Mouse (Mus musculus): ENCODE results near the gene Prkar2a. TPM values are rescaled to one million over a fixed set of nuclear protein-coding genes. Genes with fewer than 3 reads are reported as not detected.

Prkar2a gene
- polyA plus RNA-seq, 1 experiment: 20.8 TPM

- no peak overlapping the region for H3K4me3 ChIP-seq (ENCODE audit: insufficient read depth, low read depth, low read length)
- H3K4me1 ChIP-seq (ENCODE audit: control insufficient read depth, insufficient read depth, insufficient read length, low read length): no peaks in the 10 kb centered on the region
- H3K27ac ChIP-seq (replicated peaks; ENCODE audit: low read depth, low read length): no peak overlapping the region
These were observed 1.9 kb upstream of the Prkar2a start for GRCm38 (mm10) chr9:108687181-108687580.

GRCm38 (mm10) chr9:108687686-108688085 is 1.4 kb upstream of the Prkar2a start:
- no peak overlapping the region for H3K4me3 ChIP-seq (ENCODE audit: insufficient read depth, low read depth, low read length)
- no peak overlapping the region for H3K27ac ChIP-seq (replicated peaks; ENCODE audit: low read depth, low read length)
- H3K4me1 ChIP-seq (ENCODE audit: control insufficient read depth, insufficient read depth, insufficient read length, low read length): no peaks in the 10 kb centered on the region

GRCm38 (mm10) chr9:108688451-108688850 is 663 bp upstream of the Prkar2a start:
- Histone ChIP-seq H3K27ac (replicated peaks; ENCODE audit: low read depth, low read length) (no peak overlapping the region), H3K4me3 (ENCODE audit: insufficient read depth, low read depth, low read length) (no peak overlapping the region)

DNA sequence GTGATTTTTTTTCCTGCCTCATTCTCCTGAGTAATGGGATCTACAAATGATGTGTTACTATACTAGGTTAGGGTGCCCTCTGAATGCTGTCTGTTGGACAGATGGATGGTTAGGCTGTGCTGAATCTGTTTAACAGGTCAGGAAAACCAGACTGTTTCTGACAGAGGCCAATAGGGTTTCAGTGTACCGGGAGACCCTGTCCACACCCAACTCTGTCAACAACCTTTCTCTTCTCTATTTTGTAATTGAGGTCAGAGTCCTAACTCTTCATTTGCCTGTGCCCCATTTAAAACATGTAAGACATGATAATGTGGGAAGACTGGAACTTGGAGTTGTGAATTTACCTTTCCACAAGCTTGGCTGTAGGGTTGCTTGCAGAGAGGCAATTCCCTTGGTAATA is 879 bp downstream of the Prkar2a start:
- Histone ChIP-seq H3K4me1 (ENCODE audit: control insufficient read depth, insufficient read depth, insufficient read length, low read length) (no peaks in the 10 kb centered on the region), H3K27ac (replicated peaks; ENCODE audit: low read depth, low read length) (no peak overlapping the region), H3K4me3 (ENCODE audit: insufficient read depth, low read depth, low read length) (no peak overlapping the region)

More at GRCm38 (mm10) chr9:108688451-108688850, 663 bp upstream of the Prkar2a start:
- H3K4me1 ChIP-seq (ENCODE audit: control insufficient read depth, insufficient read depth, insufficient read length, low read length): no peaks in the 10 kb centered on the region

DNA sequence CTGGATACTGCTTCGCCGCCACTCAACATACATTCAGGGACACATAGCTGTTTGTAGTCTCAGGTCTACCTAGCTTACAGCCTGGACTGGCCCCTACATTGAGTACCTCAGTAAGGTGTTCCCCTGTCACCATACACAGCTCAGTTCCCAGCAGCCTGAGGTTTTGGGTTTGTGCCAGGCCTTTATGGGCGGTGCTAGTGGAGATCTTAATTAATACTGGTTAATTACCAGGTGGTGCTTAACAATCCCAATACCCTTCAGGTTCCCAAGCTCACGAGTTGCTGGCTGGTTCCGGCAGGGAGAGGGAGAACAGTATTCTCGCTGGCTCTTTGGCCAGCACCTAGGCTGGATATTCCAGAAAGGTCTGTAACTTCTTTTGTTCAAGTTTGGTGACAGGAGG is 1.8 kb downstream of the Prkar2a start:
- H3K4me1 ChIP-seq (ENCODE audit: control insufficient read depth, insufficient read depth, insufficient read length, low read length): no peaks in the 10 kb centered on the region
- H3K4me3 ChIP-seq (ENCODE audit: insufficient read depth, low read depth, low read length): no peak overlapping the region
- H3K27ac ChIP-seq (replicated peaks; ENCODE audit: low read depth, low read length): peak overlapping the region; percentile 19; the same call in 1 of the 2 replicates

DNA sequence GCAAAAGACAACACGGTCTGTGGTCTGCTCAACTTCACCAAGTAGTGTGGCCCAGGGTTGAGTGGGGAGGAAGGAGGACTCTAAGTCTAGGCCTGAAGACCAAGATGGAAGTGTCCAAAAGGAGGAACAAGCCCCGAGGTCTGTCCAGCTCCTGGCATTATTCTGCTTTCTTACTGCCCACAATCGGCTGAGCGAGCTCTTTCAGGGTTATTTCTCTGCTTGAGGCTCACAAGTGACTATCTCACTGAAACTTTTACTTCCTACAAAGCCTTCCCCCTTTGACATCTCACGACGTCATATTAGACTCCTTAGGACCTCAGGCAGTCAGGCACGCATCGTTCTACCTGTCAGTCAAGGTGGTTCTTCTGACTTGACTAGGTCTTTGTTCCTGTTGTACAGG is 2.3 kb downstream of the Prkar2a start:
- Histone ChIP-seq H3K4me3 (ENCODE audit: insufficient read depth, low read depth, low read length) (peak overlapping the region; percentile 88), H3K27ac (replicated peaks; ENCODE audit: low read depth, low read length) (peak overlapping the region; percentile 20; the same call in 1 of the 2 replicates), H3K4me1 (ENCODE audit: control insufficient read depth, insufficient read depth, insufficient read length, low read length) (no peaks in the 10 kb centered on the region)

DNA sequence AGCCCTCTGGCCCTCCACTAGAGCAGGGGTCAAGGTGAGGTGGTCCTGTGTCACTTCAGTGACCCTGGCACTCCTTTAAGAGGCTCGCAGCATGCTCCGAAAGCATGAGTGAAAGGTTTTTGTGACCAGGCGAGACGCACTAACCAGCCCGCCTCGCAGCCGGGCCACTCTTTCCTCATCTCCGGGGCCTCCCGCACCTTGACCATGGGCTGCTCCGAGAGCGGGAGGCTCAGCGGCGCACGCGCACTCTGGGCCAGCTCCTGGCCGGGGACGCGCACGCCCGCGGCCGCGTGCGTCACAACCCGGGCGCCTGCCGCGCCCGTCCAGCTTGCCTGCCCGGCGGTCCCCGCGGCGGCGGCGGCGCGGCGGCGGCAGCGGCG is 2.7 kb downstream of the Prkar2a start:
- Histone ChIP-seq H3K4me1 (ENCODE audit: control insufficient read depth, insufficient read depth, insufficient read length, low read length) (no peaks in the 10 kb centered on the region), H3K4me3 (ENCODE audit: insufficient read depth, low read depth, low read length) (peak overlapping the region; percentile 88), H3K27ac (replicated peaks; ENCODE audit: low read depth, low read length) (peak overlapping the region; percentile 37)

DNA sequence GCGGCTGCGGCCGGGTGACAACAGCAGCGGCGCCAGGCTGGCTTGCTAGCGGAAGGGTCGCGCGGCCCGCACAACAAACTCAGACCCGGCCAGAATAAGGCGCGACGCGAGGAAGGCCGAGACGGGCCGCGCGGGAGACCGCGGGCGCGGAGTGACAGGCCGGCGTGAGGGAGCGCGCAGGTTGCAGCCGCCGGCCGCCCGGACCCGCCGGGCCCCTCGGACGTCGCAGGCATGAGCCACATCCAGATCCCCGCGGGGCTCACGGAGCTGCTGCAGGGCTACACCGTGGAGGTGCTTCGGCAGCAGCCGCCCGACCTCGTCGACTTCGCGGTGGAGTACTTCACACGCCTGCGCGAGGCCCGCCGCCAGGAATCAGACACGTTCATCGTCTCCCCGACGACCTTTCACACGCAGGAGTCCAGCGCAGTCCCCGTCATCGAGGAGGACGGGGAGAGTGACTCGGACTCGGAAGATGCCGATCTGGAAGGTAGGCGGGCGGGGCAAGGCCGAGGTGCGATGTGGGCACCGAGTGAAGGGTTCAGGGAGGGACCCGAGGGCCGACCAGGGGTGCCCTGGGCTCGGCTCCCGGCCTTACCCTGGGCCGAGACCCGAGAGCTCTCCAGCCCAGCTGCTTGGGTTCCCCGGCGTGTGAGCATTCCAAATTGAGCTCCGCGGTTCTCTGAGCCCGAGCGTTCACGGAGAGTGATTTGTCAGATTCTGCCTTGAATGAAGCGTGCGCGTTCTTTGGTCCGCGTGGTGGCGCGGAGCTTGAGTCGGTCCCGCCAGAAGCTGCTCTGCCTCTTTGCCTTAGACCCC is 3.3 kb downstream of the Prkar2a start:
- H3K27ac ChIP-seq (replicated peaks; ENCODE audit: low read depth, low read length): peak overlapping the region; percentile 37; the same call in 1 of the 2 replicates
- H3K4me3 ChIP-seq (ENCODE audit: insufficient read depth, low read depth, low read length): peak overlapping the region; percentile 88
- H3K4me1 ChIP-seq (ENCODE audit: control insufficient read depth, insufficient read depth, insufficient read length, low read length): no peaks in the 10 kb centered on the region

DNA sequence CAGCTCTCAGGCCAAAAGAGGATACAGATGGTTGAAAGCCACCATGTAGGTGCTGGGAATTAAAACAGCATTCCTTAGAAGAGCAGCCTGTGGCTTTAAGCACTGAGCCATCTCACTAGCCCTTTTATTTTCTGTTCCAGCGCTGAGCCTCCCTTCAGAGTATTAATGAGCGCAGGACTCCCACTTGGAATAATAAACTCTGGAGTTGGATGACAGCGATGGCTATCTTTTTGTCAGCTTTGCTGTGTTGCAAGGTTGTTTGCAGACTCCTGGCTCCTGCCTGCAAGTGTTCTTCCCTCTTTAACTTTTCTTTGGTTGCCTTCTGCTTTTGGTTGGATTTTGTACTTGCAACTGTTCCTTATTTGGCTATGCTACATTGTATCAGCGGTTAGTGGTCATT is 4.8 kb downstream of the Prkar2a start:
- Histone ChIP-seq H3K27ac (replicated peaks; ENCODE audit: low read depth, low read length) (no peak overlapping the region), H3K4me1 (ENCODE audit: control insufficient read depth, insufficient read depth, insufficient read length, low read length) (no peaks in the 10 kb centered on the region)

DNA sequence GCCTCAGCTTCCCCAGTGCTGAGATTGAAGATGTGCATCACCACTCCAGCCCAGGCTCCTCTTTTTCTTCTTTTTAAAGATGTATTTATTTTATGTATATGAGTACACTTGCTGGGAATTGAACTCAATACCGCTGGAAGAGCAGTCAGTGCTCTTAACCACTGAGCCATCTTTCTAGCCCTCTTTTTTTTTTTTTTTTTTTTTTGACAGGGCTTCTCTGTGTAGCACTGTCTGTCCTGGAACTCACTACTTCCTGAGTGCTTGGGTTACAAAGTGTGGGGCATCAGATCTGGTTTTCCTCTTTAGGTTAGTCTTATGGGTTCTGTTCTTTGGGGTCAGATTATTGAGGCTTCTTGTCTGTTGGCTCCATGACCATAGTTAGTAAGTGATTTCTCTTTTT is 5.4 kb downstream of the Prkar2a start:
- no peaks in the 10 kb centered on the region for H3K4me1 ChIP-seq (ENCODE audit: control insufficient read depth, insufficient read depth, insufficient read length, low read length)
- H3K4me3 ChIP-seq (ENCODE audit: insufficient read depth, low read depth, low read length): no peak overlapping the region
- H3K27ac ChIP-seq (replicated peaks; ENCODE audit: low read depth, low read length): no peak overlapping the region

More for the DNA sequence above, 4.8 kb downstream of the Prkar2a start:
- H3K4me3 ChIP-seq (ENCODE audit: insufficient read depth, low read depth, low read length): no peak overlapping the region

DNA sequence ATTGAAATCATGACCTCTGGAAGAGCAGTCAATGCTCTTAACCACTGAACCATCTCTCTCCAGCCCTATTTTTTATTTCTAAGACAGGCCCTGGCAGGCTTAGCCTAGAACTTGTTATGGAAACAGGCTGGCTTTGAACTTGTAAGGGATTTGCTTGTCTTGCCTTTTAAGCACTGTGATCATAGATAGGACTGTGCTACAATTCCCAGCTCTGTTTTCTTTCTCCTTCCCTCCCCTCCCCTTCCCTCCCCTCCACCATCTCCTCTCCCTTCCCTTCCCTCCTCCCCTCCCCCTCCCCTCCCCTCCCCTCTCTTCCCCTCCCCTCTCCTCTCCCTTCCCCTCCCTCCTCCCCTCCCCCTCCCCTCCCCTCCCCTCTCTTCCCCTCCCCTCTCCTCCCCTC is 13.4 kb downstream of the Prkar2a start:
- Histone ChIP-seq H3K27ac (replicated peaks; ENCODE audit: low read depth, low read length) (no peak overlapping the region), H3K4me3 (ENCODE audit: insufficient read depth, low read depth, low read length) (no peak overlapping the region), H3K4me1 (ENCODE audit: control insufficient read depth, insufficient read depth, insufficient read length, low read length) (peaks cover 13% of the 10 kb centered on the region)

DNA sequence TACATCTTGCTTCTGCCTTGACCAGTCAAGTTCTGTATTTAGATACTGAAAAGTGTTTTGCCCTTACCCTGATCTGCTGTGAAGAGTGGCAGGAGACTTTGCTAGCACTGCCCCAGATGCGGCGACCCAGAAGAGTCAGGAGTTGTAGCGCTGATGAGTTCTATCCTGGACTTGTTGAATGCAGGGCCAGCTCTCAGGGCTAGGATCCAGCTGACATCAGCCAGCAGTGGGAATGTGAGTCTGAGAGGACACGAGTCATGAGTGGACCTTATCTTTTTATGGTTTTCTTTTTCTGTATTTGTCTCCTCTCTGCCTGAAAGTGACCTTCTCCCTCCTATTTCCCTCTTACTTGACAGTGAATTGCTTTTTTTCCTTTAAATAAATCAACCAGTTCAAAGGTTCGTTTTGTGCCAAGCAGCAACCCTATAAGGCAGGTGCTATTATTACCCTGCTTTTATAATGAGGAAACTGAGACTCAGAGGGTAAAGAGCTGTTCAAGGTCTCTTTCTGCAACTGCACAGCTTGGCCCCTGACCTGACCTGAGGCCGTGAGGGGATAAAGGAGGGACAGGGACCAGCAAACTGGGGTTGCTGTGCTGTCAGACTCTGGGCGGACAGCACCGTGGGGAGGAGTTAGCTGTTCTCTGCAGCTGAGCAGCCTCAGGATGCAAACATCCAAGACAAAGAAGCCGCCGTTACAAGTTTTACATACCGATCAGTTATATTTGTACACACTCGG is 14.4 kb downstream of the Prkar2a start:
- Histone ChIP-seq H3K4me1 (ENCODE audit: control insufficient read depth, insufficient read depth, insufficient read length, low read length) (peaks cover 13% of the 10 kb centered on the region), H3K4me3 (ENCODE audit: insufficient read depth, low read depth, low read length) (no peak overlapping the region), H3K27ac (replicated peaks; ENCODE audit: low read depth, low read length) (peak overlapping the region; percentile 21)

DNA sequence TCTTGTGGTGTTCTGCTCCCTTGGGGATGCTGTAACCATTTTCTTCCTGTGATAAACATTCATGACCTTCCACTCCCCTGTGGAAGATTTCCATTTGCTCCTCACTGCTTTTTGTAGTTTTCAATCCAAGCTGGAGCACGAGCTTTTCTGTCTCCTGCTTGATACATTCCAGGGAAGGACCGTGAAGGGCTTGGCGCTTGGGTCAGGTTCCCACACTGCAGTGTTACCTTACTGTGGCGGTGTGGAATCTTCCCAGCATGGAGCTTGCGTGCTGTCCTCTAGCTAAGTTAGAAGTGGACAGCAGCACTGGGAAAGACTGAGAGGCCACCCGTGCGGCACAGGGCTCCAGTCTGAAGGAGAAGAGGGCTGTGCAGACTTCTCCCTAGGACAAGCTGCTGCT is 15.5 kb downstream of the Prkar2a start:
- H3K4me3 ChIP-seq (ENCODE audit: insufficient read depth, low read depth, low read length): no peak overlapping the region

GRCm38 (mm10) chr9:108707212-108707611 is 18.1 kb downstream of the Prkar2a start:
- Histone ChIP-seq H3K4me1 (ENCODE audit: control insufficient read depth, insufficient read depth, insufficient read length, low read length) (peaks cover 13% of the 10 kb centered on the region), H3K27ac (replicated peaks; ENCODE audit: low read depth, low read length) (no peak overlapping the region)

More for the DNA sequence above, 15.5 kb downstream of the Prkar2a start:
- Histone ChIP-seq H3K4me1 (ENCODE audit: control insufficient read depth, insufficient read depth, insufficient read length, low read length) (peaks cover 13% of the 10 kb centered on the region), H3K27ac (replicated peaks; ENCODE audit: low read depth, low read length) (no peak overlapping the region)

DNA sequence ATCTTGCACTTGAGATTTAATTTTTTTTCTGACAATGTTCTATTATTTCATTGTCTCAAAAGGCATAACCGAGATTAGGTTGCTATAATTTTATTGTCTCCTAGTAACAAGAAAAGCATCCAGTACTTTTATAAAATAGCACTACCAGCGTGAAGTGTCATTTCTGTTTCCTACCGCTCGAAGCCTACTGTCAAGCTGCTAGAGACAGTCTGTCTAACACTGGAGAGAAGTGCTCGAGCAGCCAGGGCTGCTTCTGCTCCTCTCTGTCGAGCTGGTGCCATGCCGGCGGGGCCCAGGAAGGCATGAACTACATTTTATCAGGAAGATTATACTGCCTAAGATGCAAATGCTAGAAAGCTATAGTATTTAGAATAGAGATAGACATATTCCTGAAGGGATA is 19.7 kb downstream of the Prkar2a start:
- Histone ChIP-seq H3K27ac (replicated peaks; ENCODE audit: low read depth, low read length) (no peak overlapping the region), H3K4me1 (ENCODE audit: control insufficient read depth, insufficient read depth, insufficient read length, low read length) (peaks cover 7% of the 10 kb centered on the region), H3K4me3 (ENCODE audit: insufficient read depth, low read depth, low read length) (no peak overlapping the region)

More at GRCm38 (mm10) chr9:108707212-108707611, 18.1 kb downstream of the Prkar2a start:
- no peak overlapping the region for H3K4me3 ChIP-seq (ENCODE audit: insufficient read depth, low read depth, low read length)
